Mouse (Mus musculus) CH12.LX (cell line): ENCODE measurements around the gene Sapcd2. TPM values are rescaled to one million over a fixed set of nuclear protein-coding genes. Genes with fewer than 3 reads are reported as not detected.

Experiments used
- DNase-seq: peaks from one replicate; pipeline ENCODE4 v3.0.0-alpha.2; 2013; ENCODE audit errors: extremely low read depth
- H3K27ac ChIP-seq: 2 replicates; pipeline ENCODE4 v1.5.1; 2012; ENCODE audit warnings: low read depth, mild to moderate bottlenecking, control low read depth, moderate library complexity; ENCODE audit not compliant: insufficient read depth
- H3K27me3 ChIP-seq: replicated peaks from 2 replicates; pipeline ENCODE3; 2012; ENCODE audit warnings: inconsistent platforms
- H3K36me3 ChIP-seq, 2 experiments: replicated peaks in 1 of 2; 2 replicates each; pipeline versions ENCODE3 to v1.6.1; 2012; ENCODE audit warnings: inconsistent platforms in 1 of 2, low read length in 1 of 2, mild to moderate bottlenecking in 1 of 2, mixed read lengths in 1 of 2, moderate library complexity in 1 of 2; ENCODE audit not compliant: control insufficient read depth in 1 of 2, insufficient read depth in 1 of 2
- H3K4me1 ChIP-seq, 2 experiments: 2 replicates each; pipeline ENCODE4 v1.6.1; 2012; ENCODE audit warnings: inconsistent platforms in 1 of 2, moderate library complexity in 1 of 2; ENCODE audit not compliant: insufficient read depth in 2 of 2, control insufficient read depth in 1 of 2
- H3K4me2 ChIP-seq: 2 replicates; pipeline ENCODE4 v1.6.1; 2012; ENCODE audit warnings: low read depth, mild to moderate bottlenecking, control low read depth; ENCODE audit not compliant: poor library complexity, insufficient read depth, severe bottlenecking
- H3K4me3 ChIP-seq, 3 experiments: fragments of 150-350 bp in 1 of 3; sonication (generic) in 1 of 3; replicated peaks in 1 of 3; 2 replicates each; pipeline versions ENCODE3 to v1.5.1; 2011 to 2012; ENCODE audit warnings: low read depth in 2 of 3, low read length in 2 of 3, mild to moderate bottlenecking in 2 of 3, moderate library complexity in 2 of 3, control low read depth in 1 of 3, improper control_type of control experiment in 1 of 3, inconsistent platforms in 1 of 3, mixed read lengths in 1 of 3; ENCODE audit not compliant: poor library complexity in 1 of 3
- H3K79me2 ChIP-seq: replicated peaks from 2 replicates; pipeline ENCODE4 v1.6.1; 2012; ENCODE audit warnings: mild to moderate bottlenecking, moderate library complexity; ENCODE audit not compliant: control insufficient read depth, poor library complexity, insufficient read depth, severe bottlenecking; ENCODE audit errors: extremely low read depth
- H3K9ac ChIP-seq: 2 replicates; pipeline ENCODE4 v1.6.1; 2012; ENCODE audit warnings: low read depth, mild to moderate bottlenecking, control low read depth, moderate library complexity; ENCODE audit not compliant: insufficient read depth
- H3K9me3 ChIP-seq: replicated peaks from 2 replicates; pipeline ENCODE3; 2012; ENCODE audit warnings: low read length, inconsistent platforms, mixed read lengths
- BHLHE40 ChIP-seq: IDR thresholded peaks from 2 replicates; pipeline ENCODE4 v1.6.1; 2011; ENCODE audit warnings: mild to moderate bottlenecking, low read depth, low read length, improper control_type of control experiment
- CHD1 ChIP-seq: IDR thresholded peaks from 2 replicates; pipeline ENCODE4 v1.6.1; 2012; ENCODE audit warnings: low read depth, low read length, improper control_type of control experiment, inconsistent platforms
- CHD2 ChIP-seq: IDR thresholded peaks from 2 replicates; pipeline ENCODE4 v1.6.1; 2011; ENCODE audit warnings: low read length, improper control_type of control experiment
- CTCF ChIP-seq, 2 experiments: IDR thresholded peaks in 1 of 2; conservative IDR thresholded peaks in 1 of 2; 2 replicates each; pipeline ENCODE4 v1.5.1; 2011 to 2012; ENCODE audit warnings: low read depth in 2 of 2, low read length in 2 of 2, improper control_type of control experiment in 1 of 2, inconsistent platforms in 1 of 2, mild to moderate bottlenecking in 1 of 2, moderate library complexity in 1 of 2
- EP300 ChIP-seq: IDR thresholded peaks from 2 replicates; pipeline ENCODE4 v1.6.1; 2011; ENCODE audit warnings: low read length, improper control_type of control experiment
- ETS1 ChIP-seq: conservative IDR thresholded peaks from 2 replicates; pipeline ENCODE4 v1.6.1; 2012; ENCODE audit warnings: low read depth, mild to moderate bottlenecking, inconsistent platforms, low read length, improper control_type of control experiment, moderate library complexity
- GABPA ChIP-seq: IDR thresholded peaks from 2 replicates; pipeline ENCODE4 v1.6.1; 2012; ENCODE audit warnings: low read depth, low read length, improper control_type of control experiment, inconsistent platforms; ENCODE audit not compliant: insufficient replicate concordance
- HCFC1 ChIP-seq: IDR thresholded peaks from 2 replicates; pipeline ENCODE4 v1.6.1; 2012; ENCODE audit warnings: low read depth, mild to moderate bottlenecking, inconsistent platforms, low read length, improper control_type of control experiment
- IRF4 ChIP-seq: IDR thresholded peaks from 2 replicates; pipeline ENCODE4 v1.6.1; 2014; ENCODE audit warnings: low read depth, mild to moderate bottlenecking, inconsistent platforms, low read length, improper control_type of control experiment
- JUND ChIP-seq: conservative IDR thresholded peaks from 2 replicates; pipeline ENCODE4 v1.6.1; 2011; ENCODE audit warnings: low read depth, low read length, improper control_type of control experiment
- KAT2A ChIP-seq: IDR thresholded peaks from 2 replicates; pipeline ENCODE4 v1.6.1; 2012; ENCODE audit warnings: low read length, improper control_type of control experiment, inconsistent platforms; ENCODE audit not compliant: insufficient replicate concordance
- MAFK ChIP-seq: IDR thresholded peaks from 2 replicates; pipeline ENCODE4 v1.6.1; 2011; ENCODE audit warnings: low read length, improper control_type of control experiment; ENCODE audit not compliant: insufficient replicate concordance
- MAX ChIP-seq: IDR thresholded peaks from 2 replicates; pipeline ENCODE4 v1.6.1; 2011; ENCODE audit warnings: low read length, improper control_type of control experiment
- MAZ ChIP-seq: IDR thresholded peaks from 2 replicates; pipeline ENCODE4 v1.6.1; 2012; ENCODE audit warnings: low read depth, mild to moderate bottlenecking, inconsistent platforms, low read length, improper control_type of control experiment, moderate library complexity
- MEF2A ChIP-seq: IDR thresholded peaks from 2 replicates; pipeline ENCODE4 v1.6.1; 2014; ENCODE audit warnings: low read depth, mild to moderate bottlenecking, inconsistent platforms, low read length, improper control_type of control experiment, borderline replicate concordance
- MXI1 ChIP-seq: IDR thresholded peaks from 2 replicates; pipeline ENCODE4 v1.6.1; 2011; ENCODE audit warnings: mild to moderate bottlenecking, low read depth, low read length, improper control_type of control experiment
- MYC ChIP-seq: IDR thresholded peaks from 2 replicates; pipeline ENCODE4 v1.6.1; 2011; ENCODE audit warnings: low read depth, mild to moderate bottlenecking, improper control_type of control experiment, low read length
- NELFE ChIP-seq: IDR thresholded peaks from 2 replicates; pipeline ENCODE4 v1.6.1; 2011; ENCODE audit warnings: low read depth, low read length, improper control_type of control experiment
- NRF1 ChIP-seq: IDR thresholded peaks from 2 replicates; pipeline ENCODE4 v1.6.1; 2014; ENCODE audit warnings: low read depth, mild to moderate bottlenecking, inconsistent platforms, low read length, improper control_type of control experiment, moderate library complexity
- PAX5 ChIP-seq: IDR thresholded peaks from 2 replicates; pipeline ENCODE4 v1.6.1; 2012; ENCODE audit warnings: low read length, inconsistent platforms, mixed read lengths
- POLR2A ChIP-seq: IDR thresholded peaks from 2 replicates; pipeline ENCODE4 v1.6.1; 2011; ENCODE audit warnings: low read depth, mild to moderate bottlenecking, improper control_type of control experiment, low read length
- POLR2AphosphoS2 ChIP-seq: IDR thresholded peaks from 2 replicates; pipeline ENCODE4 v1.6.1; 2011; ENCODE audit warnings: low read depth, low read length, improper control_type of control experiment
- RAD21 ChIP-seq: IDR thresholded peaks from 2 replicates; pipeline ENCODE4 v1.6.1; 2011; ENCODE audit warnings: low read depth, mild to moderate bottlenecking, low read length, improper control_type of control experiment, moderate library complexity
- RCOR1 ChIP-seq: conservative IDR thresholded peaks from 2 replicates; pipeline ENCODE4 v1.6.1; 2012; ENCODE audit warnings: low read depth, mild to moderate bottlenecking, inconsistent platforms, low read length, improper control_type of control experiment
- SMC3 ChIP-seq: IDR thresholded peaks from 2 replicates; pipeline ENCODE4 v1.6.1; 2011; ENCODE audit warnings: low read depth, low read length, improper control_type of control experiment
- TCF12 ChIP-seq: IDR thresholded peaks from 2 replicates; pipeline ENCODE4 v1.6.1; 2014; ENCODE audit warnings: low read depth, mild to moderate bottlenecking, inconsistent platforms, low read length, improper control_type of control experiment
- UBTF ChIP-seq: IDR thresholded peaks from 2 replicates; pipeline ENCODE4 v1.6.1; 2012; ENCODE audit warnings: low read depth, mild to moderate bottlenecking, inconsistent platforms, low read length, improper control_type of control experiment, moderate library complexity
- USF1 ChIP-seq: IDR thresholded peaks from 2 replicates; pipeline ENCODE4 v1.6.1; 2014; ENCODE audit warnings: low read depth, mild to moderate bottlenecking, inconsistent platforms, low read length, improper control_type of control experiment
- ZC3H11A ChIP-seq: IDR thresholded peaks from 2 replicates; pipeline ENCODE4 v1.6.1; 2012; ENCODE audit warnings: low read depth, mild to moderate bottlenecking, inconsistent platforms, low read length, improper control_type of control experiment
- ZKSCAN1 ChIP-seq: IDR thresholded peaks from 2 replicates; pipeline ENCODE4 v1.6.1; 2012; ENCODE audit warnings: low read depth, inconsistent platforms, low read length, improper control_type of control experiment, borderline replicate concordance
- ZMIZ1 ChIP-seq: IDR thresholded peaks from 2 replicates; pipeline ENCODE4 v1.6.1; 2012; ENCODE audit warnings: low read depth, mild to moderate bottlenecking, inconsistent platforms, low read length, improper control_type of control experiment
- dilution Hi-C: fragments of 300-500 bp; cut with MboI; formaldehyde crosslinking; loops from 2 replicates; pipeline ENCODE4 v1.14.3; 2020; ENCODE audit warnings: low sequenced_read_pairs; ENCODE audit not compliant: extremely low pct_unique_long_range_greater_than_20kb, extremely low pct_ligation_motif_present
- in situ Hi-C: fragments of 300-500 bp; cut with MboI; formaldehyde crosslinking; loops from 3 replicates; pipeline ENCODE4 v1.14.3; 2019; ENCODE audit warnings: low sequenced_read_pairs, low pct_ligation_motif_present, low pct_unique_long_range_greater_than_20kb, mixed read lengths
- polyA plus RNA-seq: library from polyadenylated mRNA; unstranded; fragments of >175 nt; gene quantifications from 2 replicates; pipeline ENCODE4 v1.2.1, GENCODE M21; 2012; ENCODE audit warnings: low read depth; ENCODE audit not compliant: insufficient read length
- total RNA-seq, 2 experiments: library from RNA; depleted of rRNA; stranded (reverse); fragments of 300-350 nt in 1 of 2; fragments of >200 nt in 1 of 2; gene quantifications; 2 replicates each; pipeline ENCODE4 v1.2.3; 2012 to 2014

Sapcd2 gene
- total and polyA plus RNA-seq, 3 experiments: 16.9 to 27.3 (median 22.5) TPM

GRCm38 (mm10) chr2:25400291-25400690, 28.2 kb downstream of the Sapcd2 start:
- H3K79me2 ChIP-seq: no peaks in the 10 kb centered on the region
- H3K4me2 ChIP-seq: no peak overlapping the region
- no peak overlapping the region for H3K4me3 ChIP-seq
- no peak overlapping the region for H3K9ac ChIP-seq
- H3K9me3 ChIP-seq: no peaks in the 10 kb centered on the region
- in situ Hi-C loops: loop anchor here (5.0 kb wide), 1 partner anchor 33 kb away; the partner anchor contains the start of gene Uap1l1
- TF ChIP-seq MYC: no peak
- TF ChIP-seq, all 38 proteins: peak for 0
- Histone ChIP-seq H3K4me1 (no peaks in the 10 kb centered on the region), H3K36me3 (no peaks in the 10 kb centered on the region), H3K27ac (no peak overlapping the region), H3K27me3 (peaks cover 94% of the 10 kb centered on the region)
- dilution Hi-C loops: no loop called here
- no peak for DNase-seq

GRCm38 (mm10) chr2:25400764-25401163, 28.6 kb downstream of the Sapcd2 start:
- H3K4me3 ChIP-seq: no peak overlapping the region
- no peak overlapping the region for H3K27ac ChIP-seq
- DNase-seq: no peak

More at GRCm38 (mm10) chr2:25400764-25401163, 28.6 kb downstream of the Sapcd2 start:
- Histone ChIP-seq H3K9me3 (no peaks in the 10 kb centered on the region), H3K4me1 (no peaks in the 10 kb centered on the region), H3K27me3 (peaks cover 94% of the 10 kb centered on the region), H3K9ac (no peak overlapping the region), H3K4me2 (no peak overlapping the region), H3K79me2 (no peaks in the 10 kb centered on the region), H3K36me3 (no peaks in the 10 kb centered on the region)
- in situ Hi-C loops: loop anchor here (5.0 kb wide), 1 partner anchor 33 kb away; the partner anchor contains the start of gene Uap1l1
- dilution Hi-C loops: no loop called here
- TF ChIP-seq ZKSCAN1 (no peak), USF1 (no peak), MAZ (no peak), BHLHE40 (no peak), ETS1 (no peak), MAX (no peak), NRF1 (no peak), GABPA (no peak), ZMIZ1 (no peak), TCF12 (no peak), MYC (no peak), IRF4 (no peak), ZC3H11A (no peak), PAX5 (no peak), MAFK (no peak), MXI1 (no peak), MEF2A (no peak), HCFC1 (no peak), POLR2AphosphoS2 (no peak), CHD2 (no peak), UBTF (no peak), CTCF (conservative IDR thresholded peaks at IDR 0.05 in 1 of 2, IDR thresholded peaks at IDR 0.05 in 1 of 2; ENCODE audit: low read depth in 2 of 2, low read length in 2 of 2) (peak in 1 of 2 experiments; percentile 79; a peak in 3 of 4 replicates), SMC3 (peak; percentile 48), JUND (no peak), POLR2A (no peak), EP300 (no peak), RAD21 (peak; percentile 62), RCOR1 (no peak), CHD1 (no peak), KAT2A (no peak), NELFE (peak; percentile 30; the same call in 1 of the 2 replicates)
